Mouse (Mus musculus) hindbrain, postnatal 0 days (tissue): ENCODE data around the gene Lin7a. TPM values are rescaled to one million over a fixed set of nuclear protein-coding genes. Genes with fewer than 3 reads are reported as not detected.

Experiments used
- ATAC-seq: fragments of 200-750 bp; cut with Nextera tagmentation; 2 replicates; pipeline ENCODE4 v1.8.0; 2017; ENCODE audit warnings: mild to moderate bottlenecking, moderate TSS enrichment, moderate library complexity
- DNase-seq: peaks from one replicate; pipeline ENCODE4 v3.0.0-alpha.2; 2015; ENCODE audit warnings: low spot score
- H3K27ac ChIP-seq: fragments of 300-500 bp; sonication (generic); 2 replicates; pipeline ENCODE4 v1.5.1; 2014; ENCODE audit warnings: mild to moderate bottlenecking
- H3K27me3 ChIP-seq: fragments of 300-500 bp; sonication (generic); 2 replicates; pipeline ENCODE4 v1.6.1; 2014; ENCODE audit warnings: low read length, mixed read lengths; ENCODE audit not compliant: insufficient read depth
- H3K36me3 ChIP-seq: fragments of 300-500 bp; sonication (generic); 2 replicates; pipeline ENCODE4 v1.6.1; 2014; ENCODE audit warnings: low read length, mixed read lengths; ENCODE audit not compliant: insufficient read depth
- H3K4me1 ChIP-seq: fragments of 300-500 bp; sonication (generic); 2 replicates; pipeline ENCODE4 v1.6.1; 2014; ENCODE audit warnings: antibody characterized with exemption, low read length, mixed read lengths; ENCODE audit not compliant: insufficient read depth
- H3K4me2 ChIP-seq: fragments of 300-500 bp; sonication (generic); 2 replicates; pipeline ENCODE4 v1.6.1; 2014; ENCODE audit warnings: low read depth, mild to moderate bottlenecking, low read length, moderate library complexity, mixed read lengths
- H3K4me3 ChIP-seq: fragments of 300-500 bp; sonication (generic); 2 replicates; pipeline ENCODE4 v1.5.1; 2014; ENCODE audit warnings: low read length
- H3K9ac ChIP-seq: fragments of 300-500 bp; sonication (generic); replicated peaks from 2 replicates; pipeline ENCODE4 v1.6.1; 2014; ENCODE audit warnings: mild to moderate bottlenecking, low read length, moderate library complexity, mixed read lengths
- H3K9me3 ChIP-seq: fragments of 300-500 bp; sonication (generic); 2 replicates; pipeline ENCODE4 v1.6.1; 2016; ENCODE audit warnings: low read length, mixed read lengths
- CTCF ChIP-seq: IDR thresholded peaks from 2 replicates; pipeline ENCODE4 v1.5.1; 2016; ENCODE audit warnings: antibody characterized with exemption, control low read depth, low read depth
- WGBS: fragments of 180-500 bp; shearing (Covaris S2); extraction: QIAGEN DNeasy Blood & Tissue Kit; methylation state at CpG from one replicate; pipeline ENCODE4 v1.1.7; 2014; 5-methylcytosine and 5-hydroxymethylcytosine counted together
- polyA plus RNA-seq: library from polyadenylated mRNA; unstranded; fragments of >200 nt; fragmentation: Nextera tagmentation; extraction: Ambion mirVana; gene quantifications from 2 replicates; pipeline ENCODE4 v1.2.1, GENCODE M21; 2015
- total RNA-seq: library from RNA; depleted of rRNA; stranded (reverse); fragments of >200 nt; gene quantifications from 2 replicates; pipeline ENCODE4 v1.2.3, GENCODE M21; 2014

Gene Lin7a
- total and polyA plus RNA-seq, 2 experiments from 2014 or later: 26.0 to 27.8 TPM

- DNase-seq (no peak), ATAC-seq (no peak)
- Histone ChIP-seq H3K4me2 (no peak overlapping the region), H3K9me3 (no peaks in the 10 kb centered on the region), H3K27me3 (no peaks in the 10 kb centered on the region), H3K4me1 (no peaks in the 10 kb centered on the region), H3K36me3 (no peaks in the 10 kb centered on the region), H3K27ac (no peak overlapping the region), H3K9ac (no peak overlapping the region), H3K4me3 (no peak overlapping the region)
- WGBS: 59% methylated on average over 4 of the region's 4 CpGs
- no peak for TF ChIP-seq CTCF
Measured at GRCm38 (mm10) chr10:107225331-107225835, 46.1 kb upstream of the Lin7a start.

DNA sequence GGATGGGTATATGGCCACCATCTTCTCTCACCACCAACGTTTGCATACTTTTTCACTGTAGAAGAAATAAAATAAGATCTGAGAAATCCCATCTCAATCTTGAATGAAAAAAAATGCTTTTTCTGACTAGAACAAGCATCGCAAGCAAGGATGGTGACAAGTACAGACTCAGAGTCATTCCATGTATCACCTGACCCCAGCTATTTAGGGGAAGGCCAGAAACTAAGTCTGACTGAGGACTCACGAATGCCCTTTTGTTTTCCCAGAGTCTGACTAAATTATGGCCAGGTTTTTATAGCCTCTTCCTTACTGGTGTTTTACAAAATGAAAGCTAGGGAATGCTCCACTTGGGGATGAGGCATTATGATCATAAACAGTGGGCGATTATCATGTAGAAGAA lies 45.6 kb upstream of the Lin7a start:
- no peak overlapping the region for H3K9ac ChIP-seq
- H3K4me3 ChIP-seq: no peak overlapping the region
- TF ChIP-seq CTCF: no peak
- no peak overlapping the region for H3K27ac ChIP-seq
- H3K9me3 ChIP-seq: no peaks in the 10 kb centered on the region
- ATAC-seq: no peak
- no peak for DNase-seq
- H3K36me3 ChIP-seq: no peaks in the 10 kb centered on the region
- H3K27me3 ChIP-seq: no peaks in the 10 kb centered on the region
- 83% methylated on average over 4 of the region's 4 CpGs for WGBS
- H3K4me1 ChIP-seq: no peaks in the 10 kb centered on the region
- no peak overlapping the region for H3K4me2 ChIP-seq

GRCm38 (mm10) chr10:107227901-107228300 lies 43.6 kb upstream of the Lin7a start:
- no peak for ATAC-seq
- no peaks in the 10 kb centered on the region for H3K4me1 ChIP-seq
- no peak for TF ChIP-seq CTCF
- no peaks in the 10 kb centered on the region for H3K36me3 ChIP-seq
- DNase-seq: no peak
- H3K27me3 ChIP-seq: no peaks in the 10 kb centered on the region
- H3K27ac ChIP-seq: no peak overlapping the region
- 97% methylated on average over 1 of the region's 1 CpGs for WGBS
- H3K4me3 ChIP-seq: no peak overlapping the region
- H3K4me2 ChIP-seq: no peak overlapping the region
- H3K9me3 ChIP-seq: no peaks in the 10 kb centered on the region
- H3K9ac ChIP-seq: no peak overlapping the region

GRCm38 (mm10) chr10:107228776-107229175 lies 42.7 kb upstream of the Lin7a start:
- Histone ChIP-seq H3K9ac (no peak overlapping the region), H3K9me3 (no peaks in the 10 kb centered on the region), H3K27ac (no peak overlapping the region), H3K4me2 (no peak overlapping the region), H3K4me3 (no peak overlapping the region), H3K36me3 (no peaks in the 10 kb centered on the region), H3K4me1 (no peaks in the 10 kb centered on the region), H3K27me3 (no peaks in the 10 kb centered on the region)
- ATAC-seq (no peak), DNase-seq (no peak)
- no peak for TF ChIP-seq CTCF
- WGBS: 88% methylated on average over 5 of the region's 5 CpGs

DNA sequence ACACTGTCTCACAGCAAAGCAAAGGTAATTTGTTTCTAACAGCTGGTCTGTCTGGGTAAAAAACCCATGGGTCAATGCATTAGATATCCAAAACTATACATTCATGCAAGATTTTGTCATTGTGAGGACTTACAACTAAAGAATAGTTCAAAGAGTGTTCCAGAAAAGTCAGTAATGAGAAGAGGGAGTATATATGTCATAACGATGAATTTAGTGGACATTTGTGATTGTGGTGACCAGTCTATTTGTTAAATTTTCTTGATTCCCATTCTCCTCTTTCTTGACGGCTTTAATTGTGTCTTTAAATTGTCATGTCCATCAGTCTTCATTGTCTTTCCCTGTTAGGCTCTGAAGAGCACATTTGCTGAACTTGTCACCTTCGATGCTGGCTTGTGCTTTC lies 42.1 kb upstream of the Lin7a start:
- no peaks in the 10 kb centered on the region for H3K36me3 ChIP-seq
- H3K4me3 ChIP-seq: no peak overlapping the region
- no peaks in the 10 kb centered on the region for H3K4me1 ChIP-seq
- H3K9ac ChIP-seq: no peak overlapping the region
- no peaks in the 10 kb centered on the region for H3K9me3 ChIP-seq
- DNase-seq: no peak
- H3K27me3 ChIP-seq: no peaks in the 10 kb centered on the region
- ATAC-seq: no peak
- WGBS: 60% methylated on average over 3 of the region's 3 CpGs
- TF ChIP-seq CTCF: no peak
- H3K27ac ChIP-seq: no peak overlapping the region
- no peak overlapping the region for H3K4me2 ChIP-seq

DNA sequence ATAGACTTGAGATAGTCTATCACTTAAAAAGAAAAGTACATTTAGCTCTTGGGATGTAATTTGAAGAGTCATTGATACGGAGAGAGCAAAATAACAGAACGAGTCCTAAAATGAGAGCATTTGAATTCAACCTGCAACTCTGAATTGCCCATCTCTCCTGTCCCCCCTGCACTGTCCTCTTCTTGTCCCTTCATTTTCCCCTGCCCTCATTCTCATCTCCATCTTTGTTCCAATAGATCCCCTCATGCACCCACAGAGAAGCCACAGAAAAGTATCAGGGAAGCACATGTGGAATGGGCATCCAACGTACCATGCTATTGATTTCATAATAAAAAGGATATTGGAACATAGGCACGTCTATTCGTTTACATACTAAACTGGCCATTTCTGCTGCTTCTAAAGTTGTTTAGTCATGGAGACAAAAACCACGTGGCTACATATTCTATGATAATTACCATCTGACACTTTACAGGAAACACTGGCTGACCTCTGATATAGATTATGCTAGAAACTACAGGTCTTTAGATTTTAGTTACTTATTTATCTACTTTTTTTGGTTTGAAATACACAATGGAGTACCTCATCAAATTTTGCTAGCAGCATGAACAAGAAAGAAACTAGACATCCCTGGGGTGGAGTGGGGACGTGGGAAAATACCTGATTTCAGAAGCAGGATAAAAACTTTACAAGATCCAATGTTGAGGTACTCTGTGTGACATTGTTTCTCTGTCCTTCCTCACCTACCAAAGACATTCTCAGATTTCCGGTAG lies 41.2 kb upstream of the Lin7a start:
- no peak overlapping the region for H3K4me2 ChIP-seq
- no peaks in the 10 kb centered on the region for H3K9me3 ChIP-seq
- H3K4me3 ChIP-seq: no peak overlapping the region
- H3K36me3 ChIP-seq: no peaks in the 10 kb centered on the region
- H3K9ac ChIP-seq: no peak overlapping the region
- ATAC-seq (no peak), DNase-seq (no peak)
- WGBS: 86% methylated on average over 8 of the region's 8 CpGs
- TF ChIP-seq CTCF: no peak
- no peak overlapping the region for H3K27ac ChIP-seq
- H3K4me1 ChIP-seq: no peaks in the 10 kb centered on the region
- H3K27me3 ChIP-seq: no peaks in the 10 kb centered on the region

DNA sequence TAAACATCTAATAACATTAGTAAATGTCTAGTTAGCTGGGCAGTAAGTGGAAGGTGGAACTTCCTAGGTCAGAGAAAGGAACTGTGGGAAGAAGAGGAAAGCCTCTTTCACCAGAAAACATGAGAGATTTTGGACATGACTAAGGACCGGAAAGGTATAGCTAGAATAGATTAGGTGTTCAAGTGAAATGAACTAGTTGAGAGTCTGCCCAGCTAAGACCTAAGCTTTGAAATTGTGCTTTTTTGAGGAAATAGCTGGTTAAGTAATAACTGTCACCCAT lies 40.7 kb upstream of the Lin7a start:
- no peaks in the 10 kb centered on the region for H3K36me3 ChIP-seq
- no peak overlapping the region for H3K27ac ChIP-seq
- ATAC-seq: no peak
- no peak for DNase-seq
- H3K4me1 ChIP-seq: no peaks in the 10 kb centered on the region
- H3K27me3 ChIP-seq: no peaks in the 10 kb centered on the region
- WGBS: 100% methylated on average over 1 of the region's 1 CpGs
- H3K4me2 ChIP-seq: no peak overlapping the region
- no peaks in the 10 kb centered on the region for H3K9me3 ChIP-seq
- no peak overlapping the region for H3K9ac ChIP-seq
- no peak overlapping the region for H3K4me3 ChIP-seq
- no peak for TF ChIP-seq CTCF
